Mouse (Mus musculus): ENCODE results near the gene Als2cl.

- TF ChIP-seq CTCF (IDR thresholded peaks at IDR 0.05; ENCODE audit: borderline replicate concordance, control insufficient read depth, extremely low read depth, insufficient read depth, low read length, poor library complexity): no peak
- TF ChIP-seq POLR2A (IDR thresholded peaks at IDR 0.05; ENCODE audit: control insufficient read depth, extremely low read depth, insufficient read depth, low read length, poor library complexity): no peak
Measured at GRCm38 (mm10) chr9:110877353-110877752, 2.3 kb upstream of the Als2cl start.
